Mouse (Mus musculus): ENCODE measurements around the gene Adprm. TPM values are rescaled to one million over a fixed set of nuclear protein-coding genes. Genes with fewer than 3 reads are reported as not detected.

The Adprm gene
- polyA plus RNA-seq, 1 experiment from 2014 or later, result 40.5 TPM

Small RNAs within 50 kb of the gene (microRNA-seq; reads per million reads assigned to microRNA genes)
- not detected for gene Mir6923

Other genes starting within 250 kb of the Adprm start
- gene Pirt, start 140.6 kb downstream of the Adprm start, polyA plus RNA-seq (2014; fragmentation: Nextera tagmentation; extraction: Ambion mirVana), result 0.40 and 0.60 TPM in 2 replicates
- not detected in 2 replicates for gene Tmem238l, start 96.0 kb downstream of the Adprm start, polyA plus RNA-seq (2014; fragmentation: Nextera tagmentation; extraction: Ambion mirVana)
- 0.92 and 1.4 TPM in 2 replicates for gene Tmem220, start 27.4 kb downstream of the Adprm start, polyA plus RNA-seq (2014; fragmentation: Nextera tagmentation; extraction: Ambion mirVana)
- 18.7 and 19.0 TPM in 2 replicates for gene Sco1, start 76 bp upstream of the Adprm start, polyA plus RNA-seq (2014; fragmentation: Nextera tagmentation; extraction: Ambion mirVana)
- gene Myh3, start 25.7 kb upstream of the Adprm start, polyA plus RNA-seq (2014; fragmentation: Nextera tagmentation; extraction: Ambion mirVana), result 0.51 and 0.54 TPM in 2 replicates
- not detected in 2 replicates for gene Myh2, start 118.4 kb upstream of the Adprm start, polyA plus RNA-seq (2014; fragmentation: Nextera tagmentation; extraction: Ambion mirVana)
- gene Myh1, start 147.5 kb upstream of the Adprm start, polyA plus RNA-seq (2014; fragmentation: Nextera tagmentation; extraction: Ambion mirVana), result not detected in 2 replicates
- gene Myh4, start 185.4 kb upstream of the Adprm start, polyA plus RNA-seq (2014; fragmentation: Nextera tagmentation; extraction: Ambion mirVana), result not detected in 2 replicates
- not detected in 2 replicates for gene Myh8, start 224.5 kb upstream of the Adprm start, polyA plus RNA-seq (2014; fragmentation: Nextera tagmentation; extraction: Ambion mirVana)

All from midbrain, embryonic 11.5 days (tissue).